Mouse (Mus musculus) heart, embryonic 13.5 days (tissue): ENCODE data around the gene Cipc. TPM values are rescaled to one million over a fixed set of nuclear protein-coding genes. Genes with fewer than 3 reads are reported as not detected.

ENCODE experiments used
- ATAC-seq: fragments of 200-750 bp; cut with Nextera tagmentation; 2 replicates; pipeline ENCODE4 v1.8.0; 2017; ENCODE audit warnings: moderate TSS enrichment; ENCODE audit not compliant: insufficient number of reproducible peaks, low FRiP score, low TSS enrichment; ENCODE audit errors: extremely low read depth
- H3K27ac ChIP-seq: fragments of 300-500 bp; sonication (generic); replicated peaks from 2 replicates; pipeline ENCODE4 v1.5.1; 2015; ENCODE audit warnings: moderate library complexity, mild to moderate bottlenecking, inconsistent platforms
- H3K27me3 ChIP-seq: fragments of 300-500 bp; sonication (generic); replicated peaks from 2 replicates; pipeline ENCODE4 v1.6.1; 2015; ENCODE audit warnings: mild to moderate bottlenecking, inconsistent platforms
- H3K36me3 ChIP-seq: fragments of 300-500 bp; sonication (generic); 2 replicates; pipeline ENCODE4 v1.6.1; 2015; ENCODE audit warnings: mild to moderate bottlenecking, inconsistent platforms
- H3K4me1 ChIP-seq: fragments of 300-500 bp; sonication (generic); 2 replicates; pipeline ENCODE4 v1.6.1; 2015; ENCODE audit warnings: inconsistent platforms
- H3K4me2 ChIP-seq: fragments of 300-500 bp; sonication (generic); 2 replicates; pipeline ENCODE4 v1.6.1; 2015; ENCODE audit warnings: inconsistent platforms, mild to moderate bottlenecking, moderate library complexity
- H3K4me3 ChIP-seq: fragments of 300-500 bp; sonication (generic); 2 replicates; pipeline ENCODE4 v1.5.1; 2015; ENCODE audit warnings: moderate library complexity, mild to moderate bottlenecking, inconsistent platforms
- H3K9ac ChIP-seq: fragments of 300-500 bp; sonication (generic); 2 replicates; pipeline ENCODE4 v1.6.1; 2015; ENCODE audit warnings: inconsistent platforms, mild to moderate bottlenecking, moderate library complexity
- H3K9me3 ChIP-seq: fragments of 300-500 bp; sonication (generic); 2 replicates; pipeline ENCODE4 v1.6.1; 2016; ENCODE audit warnings: inconsistent platforms
- WGBS: fragments of 180-500 bp; shearing (Covaris S2); methylation state at CpG from one replicate; pipeline ENCODE4 v1.1.7; 2015; ENCODE audit warnings: mixed read lengths; 5-methylcytosine and 5-hydroxymethylcytosine counted together
- polyA plus RNA-seq: library from polyadenylated mRNA; unstranded; fragments of >200 nt; fragmentation: Nextera tagmentation; extraction: Ambion mirVana; gene quantifications from 2 replicates; pipeline ENCODE4 v1.2.1, GENCODE M21; 2015

The Cipc gene
- polyA plus RNA-seq, 1 experiment from 2014 or later, result 18.4 TPM

DNA sequence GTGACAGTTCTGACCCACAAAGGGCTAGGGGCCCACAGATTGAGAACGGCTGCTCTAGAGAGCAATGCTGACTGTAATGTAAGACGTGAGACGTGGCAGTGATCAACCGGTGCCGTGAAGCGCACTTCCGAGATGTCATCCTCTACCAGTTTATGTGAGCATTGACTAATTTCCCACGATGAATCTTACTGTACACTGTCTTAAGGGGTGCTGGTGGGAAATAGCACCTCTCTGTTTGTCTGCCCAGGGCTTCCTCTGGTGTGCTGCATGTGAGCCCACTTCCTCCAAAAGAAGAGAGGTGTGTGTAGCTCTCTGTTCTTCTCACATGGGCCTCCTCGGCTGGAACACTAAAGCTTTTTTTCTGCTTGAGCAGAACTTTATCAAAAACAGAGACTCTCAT is 2.7 kb downstream of the Cipc start:
- Histone ChIP-seq H3K9ac (peak overlapping the region; percentile 65), H3K27ac (peak overlapping the region; percentile 100), H3K27me3 (no peaks in the 10 kb centered on the region), H3K4me3 (no peak overlapping the region), H3K36me3 (peaks cover 23% of the 10 kb centered on the region), H3K4me1 (peaks cover 36% of the 10 kb centered on the region), H3K9me3 (no peaks in the 10 kb centered on the region), H3K4me2 (peak overlapping the region; percentile 93)
- ATAC-seq, result no peak
- WGBS, result 76% methylated on average over 9 of the region's 9 CpGs

DNA sequence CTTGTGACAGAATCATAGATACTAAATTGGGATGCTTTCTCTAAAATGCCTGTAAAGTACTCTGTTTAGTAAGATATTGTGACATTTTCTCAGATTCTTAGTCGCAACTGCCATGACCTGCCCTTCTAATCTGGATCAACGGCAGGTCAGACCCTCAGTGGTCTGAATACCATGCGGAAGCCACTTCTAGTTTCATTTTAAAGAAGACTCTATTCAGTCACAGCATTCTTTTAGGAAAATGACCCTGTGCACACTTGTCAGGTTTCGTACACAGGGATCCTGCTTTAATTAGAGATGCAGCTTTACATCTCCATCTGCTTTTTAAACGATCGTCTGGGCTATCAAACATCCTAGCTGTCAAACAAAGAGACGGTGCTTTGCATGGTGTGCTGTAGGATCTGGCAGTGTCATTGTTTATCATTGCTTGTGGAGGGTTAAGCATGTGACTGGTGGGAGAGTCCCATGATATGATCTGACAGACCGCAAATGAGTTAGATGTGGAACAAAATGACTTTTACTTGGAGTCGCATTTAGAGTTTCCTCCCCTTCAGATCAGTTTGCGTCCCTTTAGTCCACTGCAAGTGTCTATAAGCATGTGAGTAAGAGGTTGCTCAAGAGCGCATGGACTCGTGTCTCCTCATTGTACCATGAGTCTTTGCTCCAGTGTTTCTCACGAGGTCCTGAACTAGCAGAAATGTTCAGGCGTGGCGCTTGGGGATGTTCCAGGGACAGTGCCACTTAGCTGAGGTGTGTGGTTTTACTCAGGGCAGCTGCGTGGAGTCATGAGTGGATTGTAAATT is 3.5 kb downstream of the Cipc start:
- no peak overlapping the region for H3K4me3 ChIP-seq
- no peaks in the 10 kb centered on the region for H3K9me3 ChIP-seq
- H3K36me3 ChIP-seq, result peaks cover 30% of the 10 kb centered on the region
- peaks cover 37% of the 10 kb centered on the region for H3K4me1 ChIP-seq
- H3K27me3 ChIP-seq, result no peaks in the 10 kb centered on the region
- peak overlapping the region; percentile 60 for H3K9ac ChIP-seq
- no peak for ATAC-seq
- WGBS, result 73% methylated on average over 16 of the region's 16 CpGs
- H3K4me2 ChIP-seq, result peak overlapping the region; percentile 32; the same call in 1 of the 2 replicates
- H3K27ac ChIP-seq, result 0 out of 2 replicates have a peak overlapping the region, but pooled peaks have one; percentile 24

DNA sequence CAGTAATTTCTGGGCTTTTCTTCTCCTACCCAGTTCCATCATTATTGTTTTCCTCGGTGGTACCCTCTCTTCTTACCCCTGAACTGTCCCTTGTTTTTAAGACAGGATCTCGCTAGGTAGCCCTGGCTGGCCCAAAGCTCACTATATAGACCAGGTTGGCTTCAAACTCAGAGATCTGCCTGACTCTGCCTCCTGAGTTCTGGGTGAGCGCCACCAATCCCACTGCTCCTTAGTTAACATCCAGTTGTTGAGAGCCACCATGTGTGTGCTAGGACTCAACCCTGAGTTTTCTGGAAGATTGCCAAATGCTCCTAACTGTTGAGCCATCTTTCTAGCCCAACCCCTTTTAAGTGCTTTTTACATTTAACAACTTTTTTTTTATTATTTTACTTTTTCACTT is 4.1 kb downstream of the Cipc start:
- Histone ChIP-seq H3K4me2 (no peak overlapping the region), H3K27me3 (no peaks in the 10 kb centered on the region), H3K4me1 (peaks cover 41% of the 10 kb centered on the region), H3K9ac (no peak overlapping the region), H3K36me3 (peaks cover 36% of the 10 kb centered on the region), H3K4me3 (no peak overlapping the region), H3K9me3 (no peaks in the 10 kb centered on the region), H3K27ac (no peak overlapping the region)
- ATAC-seq, result no peak
- WGBS, result 91% methylated on average over 3 of the region's 3 CpGs

DNA sequence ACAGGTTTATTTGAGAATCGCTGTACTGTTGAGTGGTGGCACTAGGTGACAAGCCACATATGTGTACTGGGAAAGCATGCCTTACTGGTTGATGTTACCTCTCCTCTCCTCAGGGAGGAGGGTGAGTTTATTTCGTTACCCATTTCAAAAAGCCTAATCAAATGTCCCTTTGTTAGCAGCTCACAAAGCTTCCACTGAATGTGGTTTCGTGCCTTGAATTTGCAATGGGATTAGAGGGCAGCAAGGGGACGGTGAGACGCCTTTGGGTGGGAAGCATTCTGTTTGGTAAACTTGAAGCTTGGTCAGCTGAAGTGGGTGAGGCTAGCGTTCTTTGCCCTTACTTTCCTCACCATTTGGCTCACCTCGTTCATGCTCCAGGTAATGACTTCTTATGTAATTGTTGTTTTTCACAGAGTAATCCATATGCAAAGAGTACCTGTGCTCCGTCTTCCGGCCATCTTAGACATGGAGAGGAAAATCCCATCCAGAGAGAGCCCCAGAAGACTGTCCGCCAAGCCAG is 5.5 kb downstream of the Cipc start:
- Histone ChIP-seq H3K27ac (no peak overlapping the region), H3K36me3 (peaks cover 48% of the 10 kb centered on the region), H3K27me3 (no peaks in the 10 kb centered on the region), H3K9ac (no peak overlapping the region), H3K4me3 (no peak overlapping the region), H3K4me1 (peaks cover 44% of the 10 kb centered on the region), H3K9me3 (no peaks in the 10 kb centered on the region), H3K4me2 (no peak overlapping the region)
- WGBS, result 89% methylated on average over 10 of the region's 10 CpGs
- ATAC-seq, result no peak

DNA sequence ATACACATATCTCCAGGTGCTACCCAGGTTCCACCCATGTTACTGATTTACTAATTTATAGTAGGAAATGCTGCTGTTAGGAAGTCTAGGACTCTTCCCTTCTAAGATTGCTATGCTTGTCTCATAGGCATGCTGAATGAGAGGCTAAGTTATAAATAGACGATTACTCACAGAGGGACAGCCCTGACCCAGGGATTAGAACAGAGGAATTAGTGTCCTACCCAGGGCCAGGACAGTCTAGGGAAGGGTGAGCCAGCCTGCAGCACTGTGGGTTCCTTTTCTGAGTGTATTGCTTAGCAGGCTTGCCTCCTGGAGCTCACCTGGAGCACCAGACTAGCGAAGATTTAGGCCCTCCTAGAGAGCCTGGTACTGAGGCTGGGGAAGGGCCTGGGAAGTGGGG is 9.1 kb downstream of the Cipc start:
- H3K9me3 ChIP-seq, result no peaks in the 10 kb centered on the region
- H3K9ac ChIP-seq, result peak overlapping the region; percentile 69
- H3K27me3 ChIP-seq, result no peaks in the 10 kb centered on the region
- H3K4me1 ChIP-seq, result peaks cover 14% of the 10 kb centered on the region
- H3K36me3 ChIP-seq, result peaks cover 82% of the 10 kb centered on the region
- no peak overlapping the region for H3K4me3 ChIP-seq
- no peak overlapping the region for H3K4me2 ChIP-seq
- ATAC-seq, result no peak
- 57% methylated on average over 2 of the region's 2 CpGs for WGBS
- H3K27ac ChIP-seq, result peak overlapping the region; percentile 80

DNA sequence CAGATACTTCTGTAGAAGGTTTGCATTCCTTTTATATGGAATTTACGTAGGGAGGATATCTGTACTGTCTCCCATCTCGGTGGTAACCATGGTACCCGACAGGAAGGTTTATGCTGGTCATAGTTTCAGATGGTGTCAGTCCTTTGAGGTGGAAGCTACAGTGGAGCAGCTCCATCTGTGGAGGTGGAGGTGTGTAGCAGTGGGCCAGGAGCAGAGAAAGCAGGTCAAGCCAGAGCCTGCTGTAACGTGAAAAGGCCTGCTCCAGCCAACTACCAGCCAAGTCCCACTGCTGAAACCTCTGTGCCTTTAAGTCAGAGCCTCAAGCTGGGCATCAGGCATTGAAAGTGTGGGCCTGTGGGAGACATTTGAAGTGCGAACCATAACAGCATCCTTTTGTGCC is 11.7 kb downstream of the Cipc start:
- Histone ChIP-seq H3K27ac (no peak overlapping the region), H3K9ac (no peak overlapping the region), H3K9me3 (no peaks in the 10 kb centered on the region), H3K27me3 (no peaks in the 10 kb centered on the region), H3K4me1 (peaks cover 14% of the 10 kb centered on the region), H3K4me3 (no peak overlapping the region), H3K4me2 (no peak overlapping the region), H3K36me3 (peaks cover 95% of the 10 kb centered on the region)
- no peak for ATAC-seq
- WGBS, result 77% methylated on average over 5 of the region's 5 CpGs

DNA sequence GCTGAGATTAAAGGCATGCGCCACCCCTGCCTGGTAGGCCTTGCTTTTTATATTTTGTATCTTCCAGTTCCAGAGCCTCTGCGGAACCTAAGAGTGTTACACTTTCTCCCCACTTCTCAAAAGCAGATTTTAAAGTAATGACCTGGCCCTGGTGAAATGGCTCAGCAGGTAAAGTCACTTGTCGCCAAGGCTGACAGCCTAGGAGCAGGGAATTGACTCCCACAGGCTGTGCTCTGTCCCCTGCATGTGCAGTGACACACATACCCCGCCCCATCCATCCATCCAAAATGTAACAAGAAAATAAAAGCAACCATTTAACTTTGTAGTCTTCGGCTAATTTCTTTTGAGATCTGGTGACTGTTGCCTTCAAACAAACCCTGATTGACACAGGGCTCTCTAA is 12.8 kb downstream of the Cipc start:
- Histone ChIP-seq H3K27me3 (no peaks in the 10 kb centered on the region), H3K9me3 (no peaks in the 10 kb centered on the region), H3K36me3 (peaks cover 95% of the 10 kb centered on the region), H3K9ac (no peak overlapping the region), H3K4me1 (peaks cover 14% of the 10 kb centered on the region), H3K27ac (no peak overlapping the region), H3K4me2 (no peak overlapping the region), H3K4me3 (no peak overlapping the region)
- 91% methylated on average over 5 of the region's 5 CpGs for WGBS
- no peak for ATAC-seq

DNA sequence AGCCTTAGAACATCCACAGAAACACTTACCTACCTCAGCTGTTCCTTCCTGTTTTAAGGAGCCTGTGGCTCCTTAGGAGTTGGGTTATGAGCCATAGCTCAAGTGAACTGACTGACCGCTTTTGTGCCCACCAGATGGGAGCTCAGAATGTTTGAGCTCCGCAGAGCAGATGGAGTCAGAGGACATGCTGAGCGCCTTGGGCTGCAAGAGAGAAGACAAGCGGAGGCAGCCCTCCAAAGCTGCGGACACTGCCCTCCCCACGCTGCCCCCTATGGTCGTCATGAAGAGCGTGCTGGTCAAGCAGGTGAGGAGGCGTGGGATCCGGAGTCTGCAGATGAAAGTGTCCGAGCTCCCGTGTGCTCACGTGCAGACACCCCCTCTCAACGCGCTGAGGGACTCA is 13.3 kb downstream of the Cipc start:
- WGBS, result 85% methylated on average over 15 of the region's 15 CpGs
- Histone ChIP-seq H3K27ac (no peak overlapping the region), H3K9ac (no peak overlapping the region), H3K9me3 (no peaks in the 10 kb centered on the region), H3K27me3 (no peaks in the 10 kb centered on the region), H3K4me3 (no peak overlapping the region), H3K36me3 (peaks cover 94% of the 10 kb centered on the region), H3K4me2 (no peak overlapping the region), H3K4me1 (peaks cover 14% of the 10 kb centered on the region)
- no peak for ATAC-seq

DNA sequence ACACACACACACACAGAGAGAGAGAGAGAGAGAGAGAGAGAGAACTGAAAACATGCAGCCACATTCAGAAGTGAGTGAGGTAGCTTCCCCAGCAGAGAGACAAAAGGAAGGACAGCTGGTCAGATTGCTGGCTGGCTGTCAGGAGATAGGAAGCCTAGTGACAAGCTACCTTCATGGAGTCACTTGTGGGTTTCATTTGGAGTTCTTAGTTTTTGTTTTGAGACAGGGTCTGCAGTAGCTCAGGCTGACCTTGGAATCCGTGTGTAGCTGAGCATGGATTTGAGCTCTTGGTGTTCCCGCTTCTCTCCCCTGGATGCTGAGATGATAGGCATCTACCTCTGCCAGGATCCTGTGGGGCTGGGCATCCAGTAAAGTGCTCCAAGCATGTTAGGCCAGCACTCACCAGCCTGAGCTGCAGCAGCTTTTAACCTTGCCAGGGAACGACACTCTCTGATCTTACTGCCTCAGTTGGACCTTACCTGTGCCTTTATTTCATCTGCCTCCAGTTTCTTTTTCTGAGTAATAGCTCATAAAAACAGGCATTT is 14.0 kb downstream of the Cipc start:
- H3K4me2 ChIP-seq, result no peak overlapping the region
- no peak for ATAC-seq
- H3K4me3 ChIP-seq, result no peak overlapping the region
- no peak overlapping the region for H3K9ac ChIP-seq
- 95% methylated on average over 3 of the region's 3 CpGs for WGBS
- no peak overlapping the region for H3K27ac ChIP-seq
- peaks cover 8% of the 10 kb centered on the region for H3K4me1 ChIP-seq
- peaks cover 94% of the 10 kb centered on the region for H3K36me3 ChIP-seq
- H3K27me3 ChIP-seq, result no peaks in the 10 kb centered on the region
- H3K9me3 ChIP-seq, result no peaks in the 10 kb centered on the region

DNA sequence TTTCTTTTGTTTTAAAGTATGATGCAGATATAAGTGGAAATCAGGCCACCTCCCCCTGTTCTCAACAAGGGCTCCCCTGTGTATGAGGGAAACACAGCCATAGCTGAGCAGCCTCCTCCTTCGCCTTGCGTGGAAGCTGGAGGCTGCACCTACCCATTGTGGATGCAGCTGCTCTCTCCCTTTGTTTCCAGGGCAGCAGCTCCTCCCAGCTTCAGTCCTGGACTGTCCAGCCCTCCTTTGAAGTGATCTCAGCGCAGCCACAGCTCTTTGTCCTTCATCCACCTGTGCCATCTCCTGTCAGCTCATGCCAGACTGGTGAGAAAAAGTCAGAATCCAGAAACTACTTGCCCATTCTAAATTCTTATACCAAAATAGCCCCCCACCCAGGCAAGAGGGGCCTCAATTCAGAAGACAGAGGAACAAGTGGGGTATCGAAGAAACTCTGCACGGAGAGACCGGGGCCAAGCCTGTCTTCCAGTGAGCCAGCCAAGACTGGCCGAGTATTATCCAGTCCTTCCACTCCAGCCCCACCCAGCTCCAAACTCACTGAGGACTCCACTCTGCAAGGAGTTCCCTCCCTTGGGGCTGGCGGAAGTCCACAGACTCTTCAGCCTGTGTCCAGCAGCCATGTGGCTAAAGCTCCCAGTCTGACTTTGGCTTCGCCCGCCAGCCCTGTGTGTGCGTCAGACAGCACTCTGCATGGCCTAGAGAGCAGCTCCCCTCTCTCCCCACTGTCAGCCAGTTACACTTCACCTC is 14.9 kb downstream of the Cipc start:
- H3K27me3 ChIP-seq, result no peaks in the 10 kb centered on the region
- H3K36me3 ChIP-seq, result peaks cover 92% of the 10 kb centered on the region
- 87% methylated on average over 11 of the region's 11 CpGs for WGBS
- H3K27ac ChIP-seq, result no peak overlapping the region
- H3K4me3 ChIP-seq, result no peak overlapping the region
- no peaks in the 10 kb centered on the region for H3K9me3 ChIP-seq
- no peak overlapping the region for H3K9ac ChIP-seq
- no peak overlapping the region for H3K4me2 ChIP-seq
- no peaks in the 10 kb centered on the region for H3K4me1 ChIP-seq
- no peak for ATAC-seq

DNA sequence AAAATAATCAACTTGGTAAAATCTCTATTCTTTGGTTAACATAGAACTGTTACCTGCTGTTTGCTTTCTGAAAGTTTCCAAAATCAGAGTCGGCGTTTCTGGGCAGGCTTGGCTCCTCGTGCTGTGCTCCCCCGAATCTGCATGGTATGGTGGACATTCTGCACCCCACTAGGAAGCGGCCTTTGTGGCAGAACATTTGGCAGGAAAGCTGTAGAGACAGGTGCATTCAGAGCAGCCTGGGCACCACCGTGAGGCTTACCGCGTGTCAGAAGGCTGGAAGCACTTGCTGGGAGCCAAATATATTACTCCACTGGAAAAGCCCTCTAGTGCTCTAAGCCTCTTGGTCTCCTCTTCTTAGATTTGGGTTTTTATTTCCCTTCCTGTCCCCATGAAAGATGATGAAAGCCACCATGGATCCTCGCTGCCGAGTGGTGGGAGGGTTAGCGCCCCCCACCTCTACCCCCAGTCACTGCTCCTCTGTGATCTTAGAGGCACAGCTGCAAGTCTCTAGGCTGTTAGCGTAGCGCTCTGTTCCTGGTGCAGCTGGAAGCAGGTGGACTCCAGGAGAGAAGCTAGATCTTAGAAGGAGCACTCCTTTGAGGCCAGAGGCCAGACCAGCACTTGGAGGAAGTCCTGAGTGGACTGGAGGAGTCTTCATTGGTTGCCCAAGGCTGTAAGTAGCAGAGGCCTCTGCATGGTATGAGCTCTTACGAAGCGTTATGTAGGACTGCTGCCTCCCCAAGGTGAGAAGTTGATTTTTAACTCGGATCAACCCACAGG is 17.6 kb downstream of the Cipc start:
- H3K27me3 ChIP-seq, result no peaks in the 10 kb centered on the region
- peaks cover 21% of the 10 kb centered on the region for H3K4me1 ChIP-seq
- H3K27ac ChIP-seq, result no peak overlapping the region
- no peak for ATAC-seq
- H3K36me3 ChIP-seq, result peaks cover 67% of the 10 kb centered on the region
- H3K4me3 ChIP-seq, result no peak overlapping the region
- no peak overlapping the region for H3K9ac ChIP-seq
- 91% methylated on average over 16 of the region's 16 CpGs for WGBS
- H3K9me3 ChIP-seq, result no peaks in the 10 kb centered on the region
- no peak overlapping the region for H3K4me2 ChIP-seq
